Mouse (Mus musculus) cerebellum, adult (tissue): ENCODE data around the gene Prps1.
A peak's percentile ranks its signal among the peaks of the same experiment; 100 is the strongest.
"Not testable (repeated sequence)": the region's sequence is repeated elsewhere in the genome, so short reads cannot be mapped to it uniquely, and the experiment has no call there.

Experiments
- ATAC-seq: cut with Nextera tagmentation; 2 replicates; pipeline ENCODE4 v1.9.2; 2017; ENCODE audit warnings: mild to moderate bottlenecking, moderate library complexity, mixed read lengths; ENCODE audit not compliant: insufficient number of reproducible peaks, low FRiP score, low TSS enrichment

Gene Prps1

GRCm38 (mm10) chrX:140500306-140500705 lies 43.9 kb downstream of the Prps1 start:
- ATAC-seq = no peak

- ATAC-seq = no peak
Observed at GRCm38 (mm10) chrX:140501401-140502301, 45.2 kb downstream of the Prps1 start.

DNA sequence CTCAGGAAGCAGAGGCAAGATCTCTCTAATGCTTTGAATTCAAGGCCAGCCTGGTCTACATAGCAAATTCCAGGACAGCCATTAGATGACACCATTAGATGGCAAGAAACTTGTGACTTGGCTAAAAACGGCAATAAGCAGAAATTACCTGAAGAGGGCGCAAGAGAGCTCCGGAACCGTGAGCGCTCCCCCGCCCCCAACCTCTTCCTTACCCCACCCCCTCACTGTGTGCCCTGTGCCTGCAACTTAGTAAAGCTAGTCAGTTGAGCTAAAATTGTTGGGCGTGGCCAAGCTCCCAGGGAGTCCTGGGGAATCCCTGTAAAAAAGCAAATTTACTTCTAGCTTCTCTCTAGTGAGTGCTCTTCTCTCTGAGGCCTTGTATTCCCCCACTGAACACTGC lies 47.5 kb downstream of the Prps1 start:
- ATAC-seq = peak; percentile 45; the same call in 1 of the 2 replicates

DNA sequence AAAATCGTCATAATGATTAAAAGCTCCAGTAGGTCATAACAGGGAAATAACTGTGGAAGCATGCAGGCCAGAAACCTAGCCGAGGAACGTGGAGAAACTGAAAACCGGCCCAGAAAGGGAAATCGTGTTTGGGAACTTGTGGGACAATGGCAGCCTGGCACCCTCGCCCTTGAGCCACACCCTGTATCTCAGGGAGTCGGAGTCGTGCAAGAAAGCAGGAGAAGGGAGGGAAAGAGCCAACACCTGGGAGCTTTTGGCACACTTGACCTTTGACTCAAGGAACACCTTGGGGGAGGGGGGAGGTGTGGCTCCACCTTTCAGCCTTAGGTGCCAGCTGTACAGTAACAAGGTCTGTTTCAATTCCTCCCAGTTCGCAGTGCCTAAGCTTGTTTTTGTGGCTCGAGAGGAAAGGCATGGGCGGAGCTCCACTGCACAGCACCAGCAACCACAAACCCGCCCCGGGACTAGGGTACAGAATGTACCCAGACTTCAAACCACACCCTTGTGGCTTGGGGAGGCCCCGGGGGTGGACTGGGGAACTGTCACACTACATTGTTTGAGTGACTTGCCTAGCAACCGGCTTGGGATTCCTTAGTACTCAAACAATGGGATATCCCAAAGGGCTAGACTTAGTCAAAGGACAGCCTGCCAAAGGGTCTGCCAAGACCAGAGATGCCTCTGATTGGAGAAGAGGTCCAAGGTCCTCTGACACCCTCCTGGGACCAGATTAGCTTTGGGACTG lies 49.3 kb downstream of the Prps1 start:
- ATAC-seq = no peak

GRCm38 (mm10) chrX:140506436-140507180 lies 50.2 kb downstream of the Prps1 start:
- ATAC-seq = no peak

DNA sequence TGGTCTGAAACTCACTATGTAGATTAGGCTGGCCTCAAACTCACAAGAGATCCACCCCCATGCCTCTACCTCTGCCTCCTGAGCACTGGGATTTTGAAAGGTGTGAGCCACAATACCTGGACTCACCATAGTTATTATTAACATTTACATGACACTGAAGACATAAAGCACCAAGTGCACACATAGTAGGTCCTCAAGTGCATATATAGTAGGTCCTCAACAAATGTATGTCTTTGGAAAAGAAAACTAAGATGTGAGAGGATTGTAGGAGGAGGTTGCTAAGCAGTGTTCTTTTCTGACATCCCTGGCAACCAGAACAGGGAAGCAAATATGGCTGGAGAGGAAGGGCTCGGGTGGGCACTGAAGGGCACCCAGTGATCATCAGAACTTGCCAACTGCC lies 51.0 kb downstream of the Prps1 start:
- ATAC-seq = no peak

DNA sequence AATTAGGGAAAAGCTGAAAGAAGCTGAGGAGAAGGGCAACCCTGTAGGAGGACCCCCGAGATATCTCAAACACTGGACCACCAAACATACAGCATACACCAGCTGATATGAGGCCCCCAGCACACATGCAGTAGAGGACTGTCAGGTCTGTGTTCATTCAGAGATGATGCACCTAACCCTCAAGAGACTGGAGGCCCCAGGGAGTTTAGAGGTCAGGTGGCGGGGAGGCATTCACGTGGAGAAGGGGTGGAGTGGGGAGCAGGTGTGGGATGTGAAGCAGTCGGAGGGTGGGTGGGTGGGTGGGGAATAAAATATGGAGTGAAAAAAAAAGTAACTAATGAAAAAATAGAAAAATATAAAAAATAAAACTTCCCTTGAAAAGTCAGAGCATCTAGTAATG lies 52.4 kb downstream of the Prps1 start:
- not testable (repeated sequence) for ATAC-seq

GRCm38 (mm10) chrX:140509817-140510216 lies 53.4 kb downstream of the Prps1 start:
- ATAC-seq = no peak

DNA sequence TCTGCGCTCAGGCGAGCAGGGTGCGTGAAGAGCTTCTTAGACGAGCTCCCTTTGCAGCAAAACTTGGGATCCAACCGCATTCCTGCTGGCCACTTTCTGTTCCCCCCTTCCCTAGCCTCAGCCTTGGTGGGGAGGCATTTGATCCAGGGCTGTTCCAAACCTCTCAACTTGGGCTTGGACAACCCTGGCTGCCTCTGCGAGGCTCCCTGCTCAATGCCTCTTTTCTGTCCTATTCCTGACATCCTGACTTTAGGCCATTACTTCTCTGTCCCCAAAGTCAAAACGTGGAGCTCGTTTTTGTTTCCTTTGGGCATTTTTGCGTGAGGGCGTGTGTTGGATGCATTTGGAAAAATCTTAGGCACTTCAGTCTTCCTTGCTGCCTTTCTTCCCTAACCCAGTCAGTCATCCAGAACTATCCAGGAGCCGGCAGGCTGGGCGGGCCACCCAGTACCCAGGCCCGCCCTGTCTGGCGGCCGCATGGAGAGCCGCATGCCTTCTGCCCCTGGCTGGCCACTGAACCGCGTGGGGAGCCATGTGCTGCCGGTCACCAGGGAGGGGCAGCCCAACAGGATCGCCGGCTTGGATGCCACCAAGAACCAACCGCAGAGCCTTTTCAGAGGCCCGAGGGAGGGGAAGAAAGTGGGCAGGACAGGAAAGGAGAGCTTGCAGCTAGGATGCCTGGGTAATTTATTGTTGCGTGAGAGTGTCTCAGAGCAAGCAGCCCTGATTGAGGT lies 54.5 kb downstream of the Prps1 start:
- peak; percentile 80 for ATAC-seq

- ATAC-seq = no peak
Observed at GRCm38 (mm10) chrX:140511687-140512651, 55.6 kb downstream of the Prps1 start.

DNA sequence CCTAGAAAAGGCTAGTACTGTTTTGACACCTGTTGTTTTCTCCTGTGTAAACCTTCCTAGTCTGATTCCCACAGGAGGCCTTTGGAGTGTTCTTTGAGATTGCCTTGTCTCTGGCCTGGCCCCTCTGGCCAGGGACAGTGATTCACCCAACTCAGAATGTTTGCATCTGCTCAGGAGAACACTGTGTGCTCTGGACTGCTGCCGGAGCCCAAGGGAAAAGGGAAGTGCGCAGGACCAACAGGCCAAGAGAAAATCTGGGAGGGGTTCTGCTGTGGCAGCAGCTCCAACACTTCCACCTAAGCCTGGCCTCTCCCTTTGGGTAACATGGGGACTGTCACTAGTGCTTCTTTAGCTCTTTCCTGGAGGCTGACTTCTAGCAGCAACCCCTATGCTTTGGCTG lies 57.0 kb downstream of the Prps1 start:
- no peak for ATAC-seq

DNA sequence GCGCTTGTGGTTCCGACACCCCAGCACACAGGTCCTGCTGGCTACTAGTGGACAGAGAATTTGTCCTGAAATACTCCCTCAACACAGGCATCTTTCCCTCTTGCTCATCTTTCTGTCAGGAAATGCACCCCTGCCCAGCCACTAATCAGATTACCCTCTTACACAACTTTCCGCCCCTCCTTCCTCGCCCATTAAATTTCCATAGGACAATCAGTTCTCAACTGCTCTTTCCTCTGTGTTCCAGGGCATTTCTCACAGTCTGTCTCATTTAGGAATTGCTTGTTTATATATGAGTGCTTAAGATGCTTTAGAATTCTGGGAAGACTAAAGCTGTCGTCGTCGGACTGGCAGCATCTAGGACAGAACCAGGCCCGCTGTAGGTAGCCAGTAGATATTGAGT lies 61.9 kb downstream of the Prps1 start:
- no peak for ATAC-seq

DNA sequence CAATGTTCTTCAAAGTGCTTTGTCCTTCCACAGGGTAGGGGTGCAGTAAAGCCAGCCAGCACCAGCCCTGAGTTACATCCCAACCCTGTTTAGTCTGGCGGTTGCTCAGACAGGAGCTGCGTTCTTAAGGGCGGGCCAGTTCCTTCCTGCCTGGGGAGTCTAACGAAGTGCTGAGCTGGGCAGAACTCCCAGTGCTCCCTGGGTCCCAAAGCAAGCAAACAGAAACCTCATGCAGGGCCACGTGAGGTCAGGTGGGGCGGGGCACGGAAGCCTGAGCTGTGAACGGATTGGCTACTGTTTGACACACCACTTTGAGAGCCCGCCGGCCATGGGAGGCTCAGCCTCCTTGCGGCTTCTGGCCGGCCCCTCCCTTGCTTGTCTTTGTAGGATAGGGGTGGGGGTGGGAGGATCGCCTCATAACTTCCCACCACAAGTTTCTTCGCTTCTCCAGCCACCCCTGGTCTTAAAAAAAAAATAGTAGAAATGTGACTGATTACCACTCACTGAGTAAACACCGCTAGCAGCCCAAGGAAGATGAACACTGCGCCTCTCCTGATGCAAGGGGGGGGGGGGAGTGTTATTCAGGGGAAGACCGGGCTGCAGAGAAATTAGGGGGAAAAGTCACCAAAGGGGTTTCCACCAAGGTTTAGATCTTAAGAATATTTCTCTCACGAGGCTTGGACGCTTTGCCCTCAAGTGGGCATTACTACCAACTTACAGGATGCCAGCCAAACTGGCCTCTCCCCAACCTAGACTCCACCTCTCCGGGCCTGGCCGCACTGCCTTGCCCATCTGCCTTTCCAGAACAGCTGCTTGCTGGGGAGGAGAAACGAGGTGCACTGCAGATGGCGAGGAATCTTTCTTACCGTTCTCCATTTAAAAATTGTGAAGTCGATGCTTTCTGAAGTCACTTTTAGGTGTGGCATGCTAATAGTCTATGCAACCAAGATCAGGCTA lies 64.0 kb downstream of the Prps1 start:
- peak; percentile 98 for ATAC-seq

DNA sequence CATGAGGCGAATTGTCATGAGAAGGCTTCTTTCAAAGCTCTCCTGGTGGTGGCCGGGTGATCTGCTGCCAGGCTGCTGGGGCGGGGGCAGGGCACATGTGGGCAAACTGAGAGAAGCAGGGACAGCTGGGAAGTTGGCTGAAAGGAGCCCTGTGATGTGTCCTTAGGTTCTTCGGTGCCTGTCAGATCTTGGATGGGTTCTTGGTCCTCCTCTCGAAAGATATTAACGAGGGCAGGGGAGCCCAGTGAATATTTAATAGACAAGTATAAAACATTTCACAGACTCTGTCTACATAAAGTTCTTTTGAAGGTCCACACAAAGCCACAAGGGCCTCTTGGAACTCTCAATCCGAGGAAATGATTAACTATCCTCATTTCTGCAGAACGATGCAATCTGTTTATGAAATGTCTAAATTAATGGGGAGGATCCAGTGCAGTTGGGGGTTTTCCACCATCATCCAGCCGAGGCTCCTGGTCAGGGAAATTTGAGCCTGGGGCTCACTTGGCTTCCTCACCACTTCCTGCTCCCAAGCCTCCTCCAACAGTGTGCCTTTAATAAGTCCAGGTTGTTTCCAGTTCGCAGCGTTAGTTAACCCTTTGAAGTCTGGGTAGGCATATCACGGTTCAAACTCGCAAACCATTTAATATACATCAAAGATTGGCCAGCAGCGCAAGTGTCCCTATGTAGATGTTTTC lies 65.8 kb downstream of the Prps1 start:
- ATAC-seq = no peak

DNA sequence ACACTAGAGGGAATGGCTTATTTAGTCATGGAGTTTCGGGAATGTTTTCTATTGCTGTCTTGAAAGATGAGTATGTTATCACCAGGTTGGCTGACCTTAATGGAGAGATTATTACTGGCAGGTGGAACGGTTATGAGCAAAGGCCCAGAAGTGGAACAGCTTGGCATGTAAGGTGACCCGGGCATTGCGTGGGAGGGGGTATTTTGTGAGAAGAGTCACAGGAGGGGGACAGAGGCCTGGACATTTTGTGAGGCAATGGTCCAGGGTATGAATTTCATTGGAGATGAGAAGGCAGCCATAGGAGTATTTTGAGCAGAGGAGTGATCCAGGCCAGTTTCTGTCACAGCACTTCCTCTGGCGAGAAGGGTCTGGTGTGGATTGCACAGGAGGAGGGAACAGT lies 67.8 kb downstream of the Prps1 start:
- ATAC-seq = no peak
